Mouse (Mus musculus) ES-E14 (cell line): ENCODE measurements around the gene Apobr. TPM values are rescaled to one million over a fixed set of nuclear protein-coding genes. Genes with fewer than 3 reads are reported as not detected.

Experiments
- DNase-seq: peaks from one replicate; pipeline ENCODE4 v3.0.0-alpha.2; 2013; ENCODE audit warnings: low read depth, low spot score
- H3K27ac ChIP-seq: 2 replicates; pipeline ENCODE4 v1.5.1; 2012; ENCODE audit warnings: low read depth, mild to moderate bottlenecking, low read length, moderate library complexity, mixed read lengths; ENCODE audit not compliant: poor library complexity, insufficient read depth, severe bottlenecking
- H3K36me3 ChIP-seq: 2 replicates; pipeline ENCODE4 v1.6.1; 2012; ENCODE audit warnings: mild to moderate bottlenecking, low read length, moderate library complexity, mixed read lengths; ENCODE audit not compliant: control insufficient read depth, poor library complexity, insufficient read depth, severe bottlenecking
- H3K4me1 ChIP-seq, 2 experiments: fragments of 150-350 bp in 1 of 2; sonication (generic) in 1 of 2; 2 replicates each; pipeline ENCODE4 v1.6.1; 2012; ENCODE audit warnings: low read length in 2 of 2, mild to moderate bottlenecking in 1 of 2, mixed read lengths in 1 of 2; ENCODE audit not compliant: control insufficient read depth in 2 of 2, insufficient read depth in 2 of 2, poor library complexity in 1 of 2
- H3K4me3 ChIP-seq, 2 experiments: fragments of 150-350 bp in 1 of 2; sonication (generic) in 1 of 2; 2 replicates each; pipeline ENCODE4 v1.5.1; 2012; ENCODE audit warnings: low read length in 2 of 2, low read depth in 1 of 2, mild to moderate bottlenecking in 1 of 2, mixed read lengths in 1 of 2; ENCODE audit not compliant: insufficient read depth in 1 of 2, poor library complexity in 1 of 2, severe bottlenecking in 1 of 2
- H3K9ac ChIP-seq: 2 replicates; pipeline ENCODE4 v1.6.1; 2012; ENCODE audit warnings: low read depth, mild to moderate bottlenecking, low read length, mixed read lengths; ENCODE audit not compliant: poor library complexity, insufficient read depth, severe bottlenecking
- H3K9me3 ChIP-seq: fragments of 150-350 bp; sonication (generic); 2 replicates; pipeline ENCODE4 v1.6.1; 2012; ENCODE audit warnings: low read depth, mild to moderate bottlenecking, low read length; ENCODE audit not compliant: control insufficient read depth, insufficient read depth
- CHD2 ChIP-seq: IDR thresholded peaks from 2 replicates; pipeline ENCODE4 v1.6.1; 2014; ENCODE audit warnings: mild to moderate bottlenecking, low read depth, low read length, inconsistent platforms
- HCFC1 ChIP-seq: IDR thresholded peaks from 2 replicates; pipeline ENCODE4 v1.6.1; 2012; ENCODE audit warnings: low read length, inconsistent platforms, borderline replicate concordance; ENCODE audit not compliant: insufficient read depth
- MAFK ChIP-seq: IDR thresholded peaks from 2 replicates; pipeline ENCODE4 v1.6.1; 2014; ENCODE audit warnings: mild to moderate bottlenecking, low read depth, low read length, inconsistent platforms; ENCODE audit not compliant: insufficient read depth
- ZC3H11A ChIP-seq: IDR thresholded peaks from 2 replicates; pipeline ENCODE4 v1.6.1; 2012; ENCODE audit warnings: low read depth, mild to moderate bottlenecking, inconsistent platforms, low read length, borderline replicate concordance
- ZNF384 ChIP-seq: IDR thresholded peaks from 2 replicates; pipeline ENCODE4 v1.6.1; 2012; ENCODE audit warnings: low read depth, low read length, inconsistent platforms
- in situ Hi-C, 2 experiments: fragments of 600-800 bp; cut with MboI; formaldehyde crosslinking; loops; one replicate each; pipeline ENCODE4 v1.15.1; 2025; ENCODE audit warnings: low sequenced_read_pairs in 2 of 2, inconsistent platforms in 1 of 2; ENCODE audit not compliant: unreplicated experiment in 2 of 2
- total RNA-seq: library from RNA; depleted of rRNA; stranded (reverse); fragments of 300-350 nt; gene quantifications from 2 replicates; pipeline ENCODE4 v1.2.3, GENCODE M21; 2012

Apobr gene
- total RNA-seq, 1 experiment = 2.6 TPM

DNA sequence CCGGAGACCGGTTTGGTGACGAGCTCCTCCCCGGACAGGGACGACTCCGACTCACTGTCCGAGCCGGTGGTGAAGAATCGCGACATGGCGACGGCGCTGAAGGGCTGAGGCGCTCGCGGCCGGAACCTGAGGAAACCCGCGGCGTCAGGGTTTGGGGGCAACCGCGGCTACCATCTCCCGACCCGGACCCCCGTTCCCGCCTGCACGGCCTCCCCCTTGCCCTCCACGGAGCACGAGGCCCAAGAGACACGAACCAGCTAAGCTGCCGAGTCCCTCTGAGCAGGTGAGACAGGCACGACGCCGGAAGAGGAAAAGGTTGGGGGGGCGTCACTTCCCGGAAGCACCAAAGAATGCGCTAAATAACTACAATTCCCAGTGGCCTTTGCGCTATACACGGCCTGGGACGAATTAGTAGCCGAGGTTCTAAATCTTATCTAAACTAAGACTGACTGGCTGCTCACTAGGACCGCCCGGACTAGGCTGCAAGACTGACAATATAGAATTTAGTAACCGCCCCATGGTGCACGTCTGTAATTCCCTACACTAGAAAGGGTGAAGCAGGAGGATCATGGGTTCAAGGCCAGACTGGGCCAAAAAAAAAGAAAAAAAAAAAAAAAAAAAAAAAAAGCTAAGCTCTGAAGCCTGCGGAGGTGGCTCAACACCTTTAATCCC lies 18.5 kb upstream of the Apobr start, which contains the start of gene Eif3c:
Eif3c (minus strand) TSS at position 318 of the 672 bp plus-strand sequence.
- in situ Hi-C loops = no loop called here
- TF ChIP-seq ZC3H11A (no peak), CHD2 (no peak), HCFC1 (peak; percentile 94), MAFK (no peak), ZNF384 (peak; percentile 96)
- Histone ChIP-seq H3K9ac (peak within 1 kb of the TSS; percentile 98), H3K4me1 (no peaks in the 10 kb centered on the region), H3K4me3 (peak within 1 kb of the TSS; percentile 93 to 98), H3K36me3 (peaks cover 29% of the 10 kb centered on the region), H3K9me3 (no peaks in the 10 kb centered on the region), H3K27ac (peak within 1 kb of the TSS; percentile 61)
- DNase-seq = peak; percentile 87

DNA sequence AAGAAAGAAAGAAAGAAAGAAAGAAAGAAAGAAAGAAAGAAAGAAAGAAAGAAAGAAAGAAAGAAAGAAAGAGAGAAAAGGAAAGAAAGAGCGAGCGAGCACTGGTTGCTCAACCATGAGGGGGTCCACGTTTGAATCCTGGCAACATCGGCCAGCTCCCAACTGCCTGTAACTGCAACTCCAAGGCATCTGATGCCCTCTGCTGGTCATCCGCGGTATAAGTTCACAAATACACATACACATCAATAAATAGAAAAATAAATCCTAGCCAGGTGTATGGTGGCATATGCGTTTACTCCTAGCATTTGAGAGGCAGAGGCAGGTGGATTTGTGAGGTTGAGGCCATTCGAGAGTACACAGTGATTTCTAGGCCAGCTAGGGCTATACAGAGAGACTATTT lies 7.8 kb upstream of the Apobr start:
- TF ChIP-seq HCFC1 = 0 out of 2 replicates have a peak, but pooled peaks have one; percentile 38
- no peak for TF ChIP-seq CHD2
- peak; percentile 80; the same call in 1 of the 2 replicates for TF ChIP-seq ZC3H11A
- TF ChIP-seq ZNF384 = 0 out of 2 replicates have a peak, but pooled peaks have one; percentile 32
- TF ChIP-seq MAFK = peak; percentile 17; the same call in 1 of the 2 replicates
- peak; percentile 78 for DNase-seq

DNA sequence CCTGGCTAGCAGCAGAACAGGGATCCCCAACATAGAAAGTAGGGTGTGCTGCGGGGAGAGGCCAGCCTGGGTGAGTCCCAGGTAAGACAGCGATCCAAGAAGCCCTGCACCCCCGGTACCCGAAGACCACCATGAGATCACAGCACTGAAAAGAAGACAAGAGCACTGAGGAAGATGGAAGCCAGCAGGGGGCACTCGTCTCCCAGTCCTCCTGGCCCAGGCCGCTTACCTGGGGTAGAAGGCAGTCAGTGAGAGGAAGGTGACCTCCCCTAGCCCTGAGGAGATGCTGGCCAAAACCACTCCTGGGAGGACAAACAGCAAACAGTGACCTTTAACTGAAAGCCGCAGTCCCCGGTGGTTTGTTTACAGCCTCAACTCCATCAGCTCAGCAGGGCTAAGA lies 5.6 kb upstream of the Apobr start:
- TF ChIP-seq CHD2 (no peak), ZC3H11A (no peak), HCFC1 (no peak), ZNF384 (no peak), MAFK (no peak)
- peaks cover 12% of the 10 kb centered on the region for H3K36me3 ChIP-seq
- no peak overlapping the region for H3K9ac ChIP-seq
- H3K9me3 ChIP-seq = no peaks in the 10 kb centered on the region
- in situ Hi-C loops = no loop called here
- DNase-seq = no peak
- no peak overlapping the region for H3K4me3 ChIP-seq
- no peak overlapping the region for H3K27ac ChIP-seq
- 0 out of 4 replicates have a peak, but pooled peaks cover 0 to 4% of the 10 kb centered on the region in 2 experiments for H3K4me1 ChIP-seq

More for the DNA sequence above, 7.8 kb upstream of the Apobr start:
- H3K27ac ChIP-seq = no peak overlapping the region
- in situ Hi-C loops = no loop called here
- no peak overlapping the region for H3K4me3 ChIP-seq
- no peaks in the 10 kb centered on the region for H3K4me1 ChIP-seq
- peaks cover 17% of the 10 kb centered on the region for H3K36me3 ChIP-seq
- H3K9me3 ChIP-seq = no peaks in the 10 kb centered on the region
- H3K9ac ChIP-seq = no peak overlapping the region

GRCm38 (mm10) chr7:126581661-126582060 lies 3.1 kb upstream of the Apobr start:
- Histone ChIP-seq H3K4me1 (peaks cover 0 to 10% of the 10 kb centered on the region in 2 experiments; a peak in 1 of 4 replicates), H3K36me3 (0 out of 2 replicates have a peak, but pooled peaks cover 3% of the 10 kb centered on the region), H3K27ac (no peak overlapping the region), H3K4me3 (no peak overlapping the region), H3K9me3 (no peaks in the 10 kb centered on the region), H3K9ac (no peak overlapping the region)
- no peak for DNase-seq
- in situ Hi-C loops = no loop called here
- TF ChIP-seq CHD2 (no peak), ZC3H11A (no peak), HCFC1 (no peak), ZNF384 (no peak), MAFK (no peak)
